Mouse (Mus musculus) liver, embryonic 12.5 days (tissue): Measurements from ENCODE around the gene Strada. TPM values are rescaled to one million over a fixed set of nuclear protein-coding genes. Genes with fewer than 3 reads are reported as not detected.
A peak's percentile ranks its signal among the peaks of the same experiment; 100 is the strongest.
"Not testable (repeated sequence)": the region's sequence is repeated elsewhere in the genome, so short reads cannot be mapped to it uniquely, and the experiment has no call there.

ENCODE experiments used
- ATAC-seq: fragments of 200-750 bp; cut with Nextera tagmentation; 2 replicates; pipeline ENCODE4 v1.8.0; 2017; ENCODE audit warnings: moderate number of reproducible peaks, mild to moderate bottlenecking, moderate library complexity
- H3K27ac ChIP-seq: fragments of 300-500 bp; sonication (generic); 2 replicates; pipeline ENCODE4 v1.5.1; 2016; ENCODE audit warnings: mild to moderate bottlenecking
- H3K27me3 ChIP-seq: fragments of 300-500 bp; sonication (generic); replicated peaks from 2 replicates; pipeline ENCODE4 v1.6.1; 2016; ENCODE audit warnings: mild to moderate bottlenecking, moderate library complexity
- H3K36me3 ChIP-seq: fragments of 300-500 bp; sonication (generic); 2 replicates; pipeline ENCODE4 v1.6.1; 2016; ENCODE audit warnings: mild to moderate bottlenecking, moderate library complexity
- H3K4me1 ChIP-seq: fragments of 300-500 bp; sonication (generic); 2 replicates; pipeline ENCODE4 v1.6.1; 2016
- H3K4me2 ChIP-seq: fragments of 300-500 bp; sonication (generic); 2 replicates; pipeline ENCODE4 v1.6.1; 2016; ENCODE audit warnings: mild to moderate bottlenecking, moderate library complexity
- H3K4me3 ChIP-seq: fragments of 300-500 bp; sonication (generic); 2 replicates; pipeline ENCODE4 v1.5.1; 2016; ENCODE audit warnings: mild to moderate bottlenecking, moderate library complexity
- H3K9ac ChIP-seq: fragments of 300-500 bp; sonication (generic); 2 replicates; pipeline ENCODE4 v1.6.1; 2016; ENCODE audit warnings: mild to moderate bottlenecking, moderate library complexity
- H3K9me3 ChIP-seq: fragments of 300-500 bp; sonication (generic); replicated peaks from 2 replicates; pipeline ENCODE4 v1.6.1; 2016; ENCODE audit warnings: mild to moderate bottlenecking, moderate library complexity
- WGBS: fragments of 180-500 bp; shearing (Covaris S2); methylation state at CpG from one replicate; pipeline ENCODE4 v1.1.7; 2016; ENCODE audit not compliant: insufficient replicate concordance; 5-methylcytosine and 5-hydroxymethylcytosine counted together
- polyA plus RNA-seq: library from polyadenylated mRNA; unstranded; fragments of >200 nt; fragmentation: Nextera tagmentation; extraction: Ambion mirVana; gene quantifications from 2 replicates; pipeline ENCODE4 v1.2.1, GENCODE M21; 2016

Gene Strada
- polyA plus RNA-seq = 12.2 and 12.6 TPM in 2 replicates

DNA sequence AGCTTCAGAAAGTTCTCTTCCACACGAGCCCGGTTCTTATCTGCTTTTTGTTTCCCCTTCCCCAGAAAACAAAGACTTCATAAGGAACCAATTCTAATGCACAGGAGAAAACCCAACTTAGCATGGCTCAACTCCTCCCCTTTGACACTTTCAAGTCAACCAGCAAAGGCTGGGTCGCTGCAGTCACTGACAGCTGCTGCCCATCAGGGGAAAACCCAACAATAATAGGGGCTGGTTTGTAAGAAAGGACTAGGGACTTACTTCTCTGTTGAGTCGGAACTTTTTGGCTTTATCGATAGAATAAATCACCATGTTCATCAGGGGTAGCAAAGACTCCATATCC is at the start of gene Strada:
Gene Strada (minus strand): TSS at position 46 of the 343 bp plus-strand sequence.
- H3K27ac ChIP-seq = peak within 1 kb of the TSS; percentile 56; the same call in 1 of the 2 replicates
- peaks cover 93% of the 10 kb centered on the region for H3K36me3 ChIP-seq
- ATAC-seq = no peak
- peaks cover 36% of the 10 kb centered on the region for H3K4me1 ChIP-seq
- H3K4me3 ChIP-seq = no peak within 1 kb of the TSS
- H3K27me3 ChIP-seq = no peaks in the 10 kb centered on the region
- H3K4me2 ChIP-seq = no peak within 1 kb of the TSS; the same call in 1 of the 2 replicates
- H3K9me3 ChIP-seq = no peaks in the 10 kb centered on the region
- 58% methylated on average over 5 of the region's 5 CpGs for WGBS
- H3K9ac ChIP-seq = no peak within 1 kb of the TSS

GRCm38 (mm10) chr11:106249326-106249725 is 47.4 kb upstream of the Strada start:
- peaks cover 100% of the 10 kb centered on the region for H3K36me3 ChIP-seq
- H3K27ac ChIP-seq = no peak overlapping the region
- H3K4me2 ChIP-seq = no peak overlapping the region
- no peaks in the 10 kb centered on the region for H3K9me3 ChIP-seq
- H3K9ac ChIP-seq = no peak overlapping the region
- peaks cover 9% of the 10 kb centered on the region for H3K4me1 ChIP-seq
- H3K4me3 ChIP-seq = no peak overlapping the region
- ATAC-seq = no peak
- no peaks in the 10 kb centered on the region for H3K27me3 ChIP-seq
- 81% methylated on average over 7 of the region's 7 CpGs for WGBS

GRCm38 (mm10) chr11:106246834-106247233 is 44.9 kb upstream of the Strada start:
- H3K4me3 ChIP-seq = no peak overlapping the region

GRCm38 (mm10) chr11:106233978-106234377 is 32.0 kb upstream of the Strada start:
- WGBS = 73% methylated on average over 8 of the region's 8 CpGs
- not testable (repeated sequence) for H3K9ac ChIP-seq, H3K4me1 ChIP-seq, ATAC-seq, H3K27me3 ChIP-seq, H3K9me3 ChIP-seq, H3K4me2 ChIP-seq, H3K4me3 ChIP-seq, H3K27ac ChIP-seq
- H3K36me3 ChIP-seq = peaks cover 85% of the 10 kb centered on the region

More at GRCm38 (mm10) chr11:106246834-106247233, 44.9 kb upstream of the Strada start:
- no peak overlapping the region for H3K9ac ChIP-seq
- no peaks in the 10 kb centered on the region for H3K4me1 ChIP-seq
- no peak overlapping the region for H3K27ac ChIP-seq
- no peak for ATAC-seq
- H3K36me3 ChIP-seq = peaks cover 100% of the 10 kb centered on the region
- no peaks in the 10 kb centered on the region for H3K9me3 ChIP-seq
- no peak overlapping the region for H3K4me2 ChIP-seq
- no peaks in the 10 kb centered on the region for H3K27me3 ChIP-seq
- WGBS = 92% methylated on average over 1 of the region's 1 CpGs

DNA sequence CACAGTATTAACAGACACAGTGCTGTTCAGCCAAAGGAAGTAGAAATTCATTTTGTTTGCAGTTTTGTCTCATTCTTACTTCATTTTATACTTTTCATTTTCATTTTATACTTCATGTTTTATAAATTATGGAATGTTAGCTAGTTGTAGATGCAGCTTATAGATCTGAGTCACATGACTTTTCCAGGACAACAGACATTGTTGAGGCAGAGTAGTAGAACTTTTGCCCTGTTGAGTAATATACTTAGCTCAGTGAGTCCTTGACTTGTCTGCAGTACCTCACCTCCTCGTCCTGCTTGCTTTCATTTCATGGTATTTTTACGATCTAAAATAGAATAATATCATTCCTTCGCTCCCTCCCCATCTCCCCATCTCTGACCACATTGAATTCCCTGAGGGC is 18.6 kb upstream of the Strada start:
- no peak overlapping the region for H3K4me2 ChIP-seq
- peaks cover 36% of the 10 kb centered on the region for H3K4me1 ChIP-seq
- no peaks in the 10 kb centered on the region for H3K9me3 ChIP-seq
- H3K4me3 ChIP-seq = no peak overlapping the region
- no peaks in the 10 kb centered on the region for H3K27me3 ChIP-seq
- no peak overlapping the region for H3K9ac ChIP-seq
- ATAC-seq = no peak
- H3K36me3 ChIP-seq = peaks cover 31% of the 10 kb centered on the region
- 79% methylated on average over 3 of the region's 3 CpGs for WGBS
- no peak overlapping the region for H3K27ac ChIP-seq

DNA sequence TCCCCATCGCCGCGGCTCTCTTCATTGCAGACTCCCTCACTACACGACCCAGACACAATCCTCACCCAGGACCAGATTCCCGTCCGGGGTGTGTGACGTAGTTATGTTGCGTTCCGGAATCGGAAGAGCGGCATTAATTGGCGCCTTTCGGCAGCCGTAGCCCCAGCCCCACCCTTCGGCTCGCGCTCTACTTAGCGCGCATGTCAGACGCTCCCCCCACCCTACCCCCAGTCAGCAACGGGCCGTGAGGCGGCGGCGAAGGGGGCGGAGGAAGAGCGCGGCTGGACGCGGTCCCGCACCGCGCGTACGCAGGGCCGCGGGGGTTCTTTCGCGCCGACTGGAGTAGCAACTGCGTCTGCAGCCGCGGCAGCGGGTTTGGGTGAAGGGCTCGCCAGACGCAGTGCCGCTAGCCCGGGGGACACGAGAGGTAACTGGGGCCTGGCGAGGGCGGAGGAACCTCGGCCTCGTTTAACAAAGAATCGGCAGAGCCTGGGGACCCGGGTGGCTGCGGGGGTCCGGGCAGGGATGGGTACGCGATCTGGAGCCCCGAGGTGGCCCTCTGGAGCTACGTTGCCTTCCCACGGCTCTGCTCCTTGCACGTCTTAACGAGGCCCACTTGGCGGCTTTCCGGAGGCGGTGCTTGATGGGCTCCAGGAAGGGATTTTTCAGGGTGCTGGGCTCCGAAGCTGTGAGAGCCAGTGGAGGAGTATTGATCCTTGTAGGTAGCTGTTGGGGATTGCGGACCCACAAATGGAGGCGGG is 14.9 kb upstream of the Strada start, which contains the start of gene Ddx42:
Gene Ddx42 (plus strand): TSS at position 197 of the 761 bp plus-strand sequence.
- Histone ChIP-seq H3K36me3 (peaks cover 34% of the 10 kb centered on the region), H3K4me1 (peaks cover 44% of the 10 kb centered on the region), H3K9me3 (no peaks in the 10 kb centered on the region), H3K9ac (peak within 1 kb of the TSS; percentile 95), H3K4me2 (peak within 1 kb of the TSS; percentile 82), H3K27ac (peak within 1 kb of the TSS; percentile 94), H3K27me3 (no peaks in the 10 kb centered on the region), H3K4me3 (peak within 1 kb of the TSS; percentile 90)
- WGBS = under 1% methylated on average over 66 of the region's 70 CpGs
- peak; percentile 88 for ATAC-seq

DNA sequence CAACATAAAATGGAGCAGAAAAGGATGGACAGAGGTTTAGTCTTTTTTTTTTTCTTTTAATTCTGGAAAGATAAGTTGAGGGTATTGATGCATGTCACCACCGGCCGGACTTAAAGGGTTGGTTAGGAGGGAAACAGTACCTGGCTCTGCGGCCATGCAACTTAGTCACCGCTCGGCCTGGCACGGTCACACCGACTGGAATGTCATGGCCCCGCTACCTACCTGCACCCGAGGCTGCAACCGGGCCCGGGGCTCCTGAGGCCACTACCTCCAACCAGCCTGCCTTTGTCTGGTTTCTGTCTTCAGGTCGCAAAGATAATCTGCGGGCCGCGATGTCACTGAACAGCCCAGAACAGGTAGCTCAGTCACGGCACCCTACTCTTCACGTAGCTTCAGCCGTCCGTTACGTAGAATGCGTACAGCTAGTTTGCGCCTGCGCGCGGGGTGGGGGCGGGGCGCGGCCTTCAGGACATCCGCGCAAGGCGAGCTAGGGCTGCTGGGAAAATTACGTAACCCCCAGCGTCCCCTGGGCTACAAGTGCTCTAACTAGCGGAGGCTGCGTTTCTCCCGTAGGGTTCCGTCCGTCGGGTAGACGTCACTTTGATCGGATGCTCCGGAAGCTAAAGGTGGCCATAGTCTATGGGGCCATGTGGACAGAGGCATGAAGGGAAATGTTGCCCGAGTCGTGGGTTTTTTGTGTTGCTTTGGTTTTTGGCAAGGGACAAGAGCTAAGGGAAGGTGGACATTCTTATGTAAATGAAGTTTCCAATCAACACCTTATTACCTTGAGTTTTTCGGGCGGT is 14.2 kb upstream of the Strada start, which contains the start of gene Ccdc47:
Gene Ccdc47 (minus strand): TSS at position 418 of the 803 bp plus-strand sequence.
- WGBS = under 1% methylated on average over 46 of the region's 46 CpGs
- peak within 1 kb of the TSS; percentile 82 for H3K4me2 ChIP-seq
- H3K27ac ChIP-seq = peak within 1 kb of the TSS; percentile 94
- H3K9ac ChIP-seq = peak within 1 kb of the TSS; percentile 95
- peak within 1 kb of the TSS; percentile 90 for H3K4me3 ChIP-seq
- no peaks in the 10 kb centered on the region for H3K27me3 ChIP-seq
- H3K9me3 ChIP-seq = no peaks in the 10 kb centered on the region
- peaks cover 39% of the 10 kb centered on the region for H3K36me3 ChIP-seq
- H3K4me1 ChIP-seq = peaks cover 44% of the 10 kb centered on the region
- ATAC-seq = peak; percentile 94

DNA sequence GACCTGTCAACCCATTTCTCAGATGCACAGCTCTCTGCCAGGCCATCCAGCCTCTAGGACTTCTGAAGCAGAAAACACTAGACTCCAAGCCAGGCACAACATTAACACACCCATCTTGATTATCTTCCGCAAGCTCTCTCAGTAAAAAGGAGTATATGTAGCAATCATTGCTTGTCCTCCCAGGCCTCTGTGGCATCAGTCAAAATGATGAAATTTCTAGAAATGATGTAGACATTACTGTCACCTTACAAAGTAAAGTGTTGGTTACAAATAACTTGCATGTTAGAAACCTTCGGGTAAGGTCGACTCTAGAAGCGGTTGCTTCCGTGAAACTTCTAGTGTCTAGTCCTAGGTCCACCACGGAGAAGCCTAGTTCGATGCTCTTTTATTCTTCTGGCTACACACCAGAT is 13.5 kb upstream of the Strada start:
- H3K9me3 ChIP-seq = no peaks in the 10 kb centered on the region
- peaks cover 44% of the 10 kb centered on the region for H3K4me1 ChIP-seq
- peak overlapping the region; percentile 90 for H3K4me3 ChIP-seq
- no peak for ATAC-seq
- 16% methylated on average over 7 of the region's 7 CpGs for WGBS
- peak overlapping the region; percentile 95 for H3K9ac ChIP-seq
- H3K36me3 ChIP-seq = peaks cover 40% of the 10 kb centered on the region
- peak overlapping the region; percentile 94 for H3K27ac ChIP-seq
- no peaks in the 10 kb centered on the region for H3K27me3 ChIP-seq
- H3K4me2 ChIP-seq = peak overlapping the region; percentile 82

- WGBS = 80% methylated on average over 5 of the region's 5 CpGs
- 0 out of 2 replicates have a peak overlapping the region, but pooled peaks have one; percentile 94 for H3K27ac ChIP-seq
- H3K9ac ChIP-seq = peak overlapping the region; percentile 95
- peaks cover 46% of the 10 kb centered on the region for H3K36me3 ChIP-seq
- no peaks in the 10 kb centered on the region for H3K9me3 ChIP-seq
- peak overlapping the region; percentile 90 for H3K4me3 ChIP-seq
- H3K4me2 ChIP-seq = peak overlapping the region; percentile 82
- no peaks in the 10 kb centered on the region for H3K27me3 ChIP-seq
- peaks cover 39% of the 10 kb centered on the region for H3K4me1 ChIP-seq
- no peak for ATAC-seq
These were observed 12.9 kb upstream of the Strada start for GRCm38 (mm10) chr11:106214856-106215255.

DNA sequence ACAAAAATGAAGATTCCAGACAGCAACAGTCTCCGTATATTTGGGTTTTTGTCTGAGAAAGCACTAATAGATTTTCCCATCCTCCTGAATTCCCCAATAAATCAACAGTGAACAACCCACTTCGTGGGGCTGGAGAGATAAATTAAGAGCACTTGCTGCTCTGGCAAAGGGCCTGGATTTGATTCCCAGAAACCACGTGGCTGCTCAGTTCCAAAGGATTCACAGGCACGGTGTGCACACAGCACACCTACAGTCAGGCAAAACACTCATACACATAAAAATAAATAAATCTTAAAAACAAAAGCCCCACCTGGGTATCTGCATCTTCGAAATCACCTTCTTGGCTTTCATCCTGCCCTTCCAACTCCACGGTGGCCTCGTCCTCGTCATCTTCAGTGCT is 10.8 kb upstream of the Strada start:
- H3K9ac ChIP-seq = no peak overlapping the region
- no peak for ATAC-seq
- no peak overlapping the region for H3K27ac ChIP-seq
- no peaks in the 10 kb centered on the region for H3K27me3 ChIP-seq
- peaks cover 67% of the 10 kb centered on the region for H3K36me3 ChIP-seq
- WGBS = 85% methylated on average over 8 of the region's 8 CpGs
- peaks cover 23% of the 10 kb centered on the region for H3K4me1 ChIP-seq
- no peak overlapping the region for H3K4me2 ChIP-seq
- no peaks in the 10 kb centered on the region for H3K9me3 ChIP-seq
- H3K4me3 ChIP-seq = no peak overlapping the region

DNA sequence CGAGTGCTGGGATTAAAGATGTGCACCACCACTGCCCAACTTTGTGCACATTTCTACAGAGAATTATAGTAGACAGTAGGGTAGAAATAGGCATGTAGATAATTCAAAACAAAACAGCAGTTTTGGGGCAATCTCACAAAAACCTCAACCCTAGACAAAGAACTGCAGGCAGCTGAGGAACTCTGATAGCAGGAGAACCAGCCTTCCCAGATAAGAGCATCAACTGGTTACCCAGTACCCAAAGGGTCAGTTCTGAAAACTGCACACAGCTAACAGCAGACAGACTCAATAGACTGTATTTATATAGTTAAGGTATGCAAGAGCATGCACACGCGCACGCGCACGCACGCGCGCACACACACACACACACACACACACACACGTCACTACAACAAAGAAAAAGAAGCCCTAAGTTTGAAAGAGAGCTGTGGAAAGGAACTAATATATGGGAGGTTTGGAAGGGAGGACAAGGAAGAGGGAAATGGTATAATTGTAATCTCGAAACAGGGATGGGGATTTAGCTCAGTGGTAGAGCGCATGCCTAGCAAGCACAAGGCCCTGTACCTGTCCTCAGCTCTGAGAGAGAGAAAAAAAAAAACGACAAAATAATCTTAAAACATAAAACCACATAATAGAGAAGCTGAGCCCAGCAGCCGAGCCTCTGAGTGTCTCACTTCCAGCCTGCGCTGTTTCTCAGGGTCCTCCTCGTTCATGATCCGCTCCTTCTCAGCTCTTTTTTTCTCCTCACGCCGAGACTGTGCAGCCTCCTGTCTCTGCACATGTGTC is 438 bp downstream of the Strada start:
- 71% methylated on average over 19 of the region's 19 CpGs for WGBS
- H3K36me3 ChIP-seq = peaks cover 93% of the 10 kb centered on the region
- H3K4me3 ChIP-seq = no peak overlapping the region
- H3K4me1 ChIP-seq = peaks cover 36% of the 10 kb centered on the region
- no peaks in the 10 kb centered on the region for H3K27me3 ChIP-seq
- no peak overlapping the region; the same call in 1 of the 2 replicates for H3K4me2 ChIP-seq
- H3K9me3 ChIP-seq = no peaks in the 10 kb centered on the region
- H3K27ac ChIP-seq = peak overlapping the region; percentile 56; the same call in 1 of the 2 replicates
- no peak overlapping the region for H3K9ac ChIP-seq
- peak; percentile 74 for ATAC-seq
